Mouse (Mus musculus) heart, adult 2 months (tissue): ENCODE measurements around the gene Atp5h.

ENCODE experiments used
- CTCF ChIP-seq: fragments of 200-600 bp; IDR thresholded peaks from 2 replicates; pipeline ENCODE4 v1.8.1; 2022; ENCODE audit warnings: antibody characterized with exemption, mild to moderate bottlenecking, moderate library complexity
- EP300 ChIP-seq: fragments of 200-500 bp; IDR thresholded peaks from 2 replicates; pipeline ENCODE4 v1.6.1; 2011; ENCODE audit warnings: low read depth, low read length, control low read depth; ENCODE audit not compliant: insufficient read depth
- POLR2A ChIP-seq: fragments of 200-500 bp; IDR thresholded peaks from 2 replicates; pipeline ENCODE4 v1.6.1; 2011; ENCODE audit warnings: mild to moderate bottlenecking, low read depth, low read length, control low read depth; ENCODE audit not compliant: insufficient read depth

GRCm38 (mm10) chr11:115450176-115450575 is 30.4 kb upstream of the Atp5h start:
- no peak for TF ChIP-seq CTCF
- no peak for TF ChIP-seq POLR2A
- no peak for TF ChIP-seq EP300
